Mouse (Mus musculus) stomach, embryonic 14.5 days (tissue): ENCODE measurements at regions not wholly inside any gene's neighbourhood (a gene's known extent, or its start where the extent isn't known, plus 50 kb on each side); places are given as distances from the start of the nearest gene placed in this dataset.

Source experiments
- ATAC-seq: fragments of 200-750 bp; cut with Nextera tagmentation; 2 replicates; pipeline ENCODE4 v1.8.0; 2017; ENCODE audit warnings: low read depth, moderate TSS enrichment; ENCODE audit not compliant: insufficient number of reproducible peaks, insufficient read depth, low FRiP score
- H3K27ac ChIP-seq: fragments of 300-500 bp; sonication (generic); 2 replicates; pipeline ENCODE4 v1.5.1; 2014; ENCODE audit warnings: mild to moderate bottlenecking, low read length, moderate library complexity, mixed read lengths
- H3K27me3 ChIP-seq: fragments of 300-500 bp; sonication (generic); 2 replicates; pipeline ENCODE4 v1.6.1; 2014; ENCODE audit warnings: low read length, control low read depth, mixed read lengths; ENCODE audit not compliant: control insufficient read depth, insufficient read depth
- H3K36me3 ChIP-seq: fragments of 300-500 bp; sonication (generic); 2 replicates; pipeline ENCODE4 v1.6.1; 2014; ENCODE audit warnings: mild to moderate bottlenecking, control low read depth, low read length, moderate library complexity, mixed read lengths; ENCODE audit not compliant: control insufficient read depth, insufficient read depth
- H3K4me1 ChIP-seq: fragments of 300-500 bp; sonication (generic); 2 replicates; pipeline ENCODE4 v1.6.1; 2014; ENCODE audit warnings: low read length, control low read depth, mixed read lengths; ENCODE audit not compliant: control insufficient read depth, insufficient read depth
- H3K4me2 ChIP-seq: fragments of 300-500 bp; sonication (generic); replicated peaks from 2 replicates; pipeline ENCODE4 v1.6.1; 2014; ENCODE audit warnings: low read depth, low read length, control low read depth
- H3K4me3 ChIP-seq: fragments of 300-500 bp; sonication (generic); 2 replicates; pipeline ENCODE4 v1.5.1; 2014; ENCODE audit warnings: low read depth, low read length, control low read depth
- H3K9ac ChIP-seq: fragments of 300-500 bp; sonication (generic); replicated peaks from 2 replicates; pipeline ENCODE4 v1.6.1; 2014; ENCODE audit warnings: low read depth, mild to moderate bottlenecking, control low read depth, low read length, moderate library complexity, mixed read lengths
- H3K9me3 ChIP-seq: fragments of 300-500 bp; sonication (generic); 2 replicates; pipeline ENCODE4 v1.6.1; 2016; ENCODE audit warnings: low read depth, low read length, control low read depth; ENCODE audit not compliant: control insufficient read depth
- WGBS: fragments of 180-500 bp; shearing (Covaris S2); extraction: QIAGEN DNeasy Blood & Tissue Kit; methylation state at CpG from one replicate; pipeline ENCODE4 v1.1.7; 2014; 5-methylcytosine and 5-hydroxymethylcytosine counted together

DNA sequence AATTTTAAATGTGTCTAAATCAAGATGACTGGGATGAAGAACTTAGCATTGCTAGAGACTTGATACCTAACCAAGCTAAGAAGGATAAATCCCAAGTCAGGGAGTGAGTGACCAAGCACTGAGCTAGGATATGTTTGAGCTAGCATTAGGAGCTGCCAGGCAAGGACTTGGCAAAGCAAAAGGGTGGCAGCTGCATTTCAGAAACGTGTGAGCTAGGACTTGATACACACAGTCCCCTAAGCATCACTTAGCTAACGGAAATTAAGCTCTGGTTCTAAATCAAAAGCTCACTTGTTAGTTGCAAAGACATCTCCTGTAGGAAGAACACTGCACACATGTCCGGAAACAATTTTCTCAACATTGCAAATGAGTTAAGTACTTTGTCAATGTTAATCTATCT is 308.2 kb upstream of the Mpped2 start:
- no peak for ATAC-seq
- Histone ChIP-seq H3K36me3 (no peaks in the 10 kb centered on the region), H3K4me2 (no peak overlapping the region), H3K4me1 (no peaks in the 10 kb centered on the region), H3K9me3 (no peaks in the 10 kb centered on the region), H3K4me3 (no peak overlapping the region), H3K9ac (no peak overlapping the region), H3K27me3 (no peaks in the 10 kb centered on the region), H3K27ac (no peak overlapping the region)
- WGBS = 80% methylated on average over 3 of the region's 3 CpGs

DNA sequence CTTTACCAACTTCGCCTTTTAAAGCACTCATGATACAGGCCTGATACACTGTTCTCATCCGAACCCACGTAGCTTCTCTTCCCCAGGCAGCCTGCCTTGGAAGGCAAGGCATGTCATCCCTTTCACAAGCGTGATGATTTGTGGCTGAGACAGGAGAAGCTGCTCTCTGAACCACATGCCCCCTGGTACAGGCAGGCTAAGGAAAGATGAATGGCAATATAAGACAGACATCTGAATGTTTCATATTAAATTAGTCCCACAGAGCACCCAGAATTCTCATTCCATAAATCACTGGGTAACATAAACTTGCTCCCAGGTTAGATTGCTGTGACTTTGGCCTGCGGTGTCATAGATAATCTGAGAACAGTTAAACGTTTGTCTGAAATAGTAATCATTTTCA is 280.9 kb upstream of the Mpped2 start:
- Histone ChIP-seq H3K27ac (no peak overlapping the region), H3K4me1 (no peaks in the 10 kb centered on the region), H3K9ac (no peak overlapping the region), H3K4me3 (no peak overlapping the region), H3K27me3 (no peaks in the 10 kb centered on the region), H3K36me3 (no peaks in the 10 kb centered on the region), H3K9me3 (no peaks in the 10 kb centered on the region), H3K4me2 (no peak overlapping the region)
- 35% methylated on average over 6 of the region's 6 CpGs for WGBS
- no peak for ATAC-seq

DNA sequence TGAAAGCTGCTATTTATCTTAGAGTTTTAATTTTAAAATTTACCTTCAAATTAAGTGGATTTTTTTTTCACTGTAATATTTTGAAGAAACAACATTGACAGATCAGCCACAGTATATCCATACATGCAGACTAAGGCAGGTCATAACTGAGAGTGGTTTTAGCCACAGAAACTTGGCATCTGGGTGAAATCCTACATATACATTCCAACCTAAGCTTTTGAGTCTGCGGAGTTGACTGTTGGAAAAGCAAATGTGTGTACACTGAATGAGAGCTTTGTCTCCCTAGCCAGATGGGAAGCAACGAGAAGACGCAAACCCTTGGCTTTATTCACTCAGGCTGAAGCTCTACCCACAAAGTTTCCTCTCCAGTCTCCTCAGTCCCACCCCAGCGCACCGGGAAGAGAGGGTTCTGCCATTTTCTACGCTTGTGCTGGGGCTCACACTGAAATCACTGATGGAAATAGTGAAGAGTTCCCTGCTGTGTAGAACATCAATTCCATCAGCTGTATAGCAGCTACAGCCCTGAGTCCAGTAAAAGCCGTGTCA is 277.5 kb upstream of the Mpped2 start:
- no peaks in the 10 kb centered on the region for H3K4me1 ChIP-seq
- no peak for ATAC-seq
- no peaks in the 10 kb centered on the region for H3K36me3 ChIP-seq
- 73% methylated on average over 7 of the region's 7 CpGs for WGBS
- H3K27ac ChIP-seq = no peak overlapping the region
- H3K4me3 ChIP-seq = no peak overlapping the region
- H3K9ac ChIP-seq = no peak overlapping the region
- H3K9me3 ChIP-seq = no peaks in the 10 kb centered on the region
- no peaks in the 10 kb centered on the region for H3K27me3 ChIP-seq
- no peak overlapping the region for H3K4me2 ChIP-seq

DNA sequence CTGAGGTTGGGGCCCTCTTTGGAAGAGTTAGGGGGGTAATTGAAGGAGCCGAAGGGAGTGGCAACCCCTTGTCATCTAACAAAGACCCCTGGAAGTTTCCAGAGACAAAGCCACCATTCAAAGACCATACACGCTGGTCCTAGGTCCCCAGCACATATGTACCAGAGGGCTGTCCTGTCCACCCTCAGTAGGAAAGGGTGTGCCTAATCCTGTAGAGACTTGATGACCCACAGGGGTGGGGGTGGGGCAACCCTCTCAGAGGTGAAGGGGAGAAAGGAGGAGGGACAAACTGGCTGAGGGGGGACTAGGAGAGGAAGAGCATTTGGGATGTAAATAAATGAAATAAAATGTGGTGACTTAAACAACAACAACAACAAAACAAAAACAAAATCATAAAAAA is 274.9 kb upstream of the Mpped2 start:
- Histone ChIP-seq H3K36me3 (no peaks in the 10 kb centered on the region), H3K4me3 (no peak overlapping the region)
- WGBS = 79% methylated on average over 2 of the region's 2 CpGs

DNA sequence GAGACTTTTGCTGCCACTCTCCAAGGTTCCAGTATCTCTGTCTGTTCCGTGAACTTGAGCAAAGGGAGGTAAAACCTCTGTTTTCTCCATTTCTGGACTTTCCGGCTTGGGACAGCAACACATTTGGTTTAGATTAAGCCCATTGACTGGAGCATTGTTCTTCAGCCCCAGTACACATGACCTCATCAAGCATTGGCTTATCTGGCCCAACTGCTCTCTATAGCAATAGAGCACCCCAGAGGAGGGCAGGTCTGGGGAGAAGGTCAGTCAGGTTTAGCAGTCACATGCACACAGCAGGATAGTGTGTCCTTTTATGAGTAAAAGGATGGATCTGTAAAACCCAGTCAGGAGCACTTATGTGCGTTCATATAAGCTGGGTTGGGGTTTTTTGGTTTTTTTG is 268.1 kb upstream of the Mpped2 start:
- no peak overlapping the region for H3K9ac ChIP-seq
- no peaks in the 10 kb centered on the region for H3K36me3 ChIP-seq
- H3K4me2 ChIP-seq = no peak overlapping the region
- no peak overlapping the region for H3K4me3 ChIP-seq
- no peak overlapping the region for H3K27ac ChIP-seq
- 75% methylated on average over 3 of the region's 3 CpGs for WGBS
- no peaks in the 10 kb centered on the region for H3K27me3 ChIP-seq
- no peaks in the 10 kb centered on the region for H3K4me1 ChIP-seq
- ATAC-seq = no peak
- no peaks in the 10 kb centered on the region for H3K9me3 ChIP-seq

More for the DNA sequence above, 274.9 kb upstream of the Mpped2 start:
- Histone ChIP-seq H3K9ac (no peak overlapping the region), H3K4me2 (no peak overlapping the region), H3K9me3 (no peaks in the 10 kb centered on the region), H3K4me1 (no peaks in the 10 kb centered on the region), H3K27me3 (no peaks in the 10 kb centered on the region), H3K27ac (no peak overlapping the region)
- ATAC-seq = no peak

DNA sequence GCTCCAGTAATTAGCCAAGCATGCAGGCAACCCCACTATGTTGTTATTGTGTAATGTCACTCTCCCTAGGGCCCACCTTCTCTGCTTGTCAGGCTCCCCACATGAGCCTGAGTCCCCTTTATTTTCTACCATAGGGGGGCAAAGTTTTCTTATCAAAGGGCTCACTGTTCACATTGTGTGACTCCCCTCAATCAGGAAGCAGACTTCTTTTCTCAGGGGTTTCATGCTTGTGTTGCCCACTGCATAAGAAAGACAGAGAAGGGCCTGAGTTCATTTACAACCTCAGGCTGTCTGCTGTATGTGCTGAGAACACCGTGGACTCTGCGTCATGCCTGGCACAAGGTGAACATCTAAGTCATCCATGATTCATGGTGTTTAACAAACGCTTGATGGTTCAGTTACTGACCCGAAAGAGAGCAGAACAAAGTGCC is 267.6 kb upstream of the Mpped2 start:
- H3K4me2 ChIP-seq = no peak overlapping the region
- H3K36me3 ChIP-seq = no peaks in the 10 kb centered on the region
- no peak overlapping the region for H3K4me3 ChIP-seq
- 55% methylated on average over 4 of the region's 4 CpGs for WGBS
- no peak overlapping the region for H3K27ac ChIP-seq
- no peaks in the 10 kb centered on the region for H3K27me3 ChIP-seq
- no peaks in the 10 kb centered on the region for H3K4me1 ChIP-seq
- no peak overlapping the region for H3K9ac ChIP-seq
- H3K9me3 ChIP-seq = no peaks in the 10 kb centered on the region
- no peak for ATAC-seq

DNA sequence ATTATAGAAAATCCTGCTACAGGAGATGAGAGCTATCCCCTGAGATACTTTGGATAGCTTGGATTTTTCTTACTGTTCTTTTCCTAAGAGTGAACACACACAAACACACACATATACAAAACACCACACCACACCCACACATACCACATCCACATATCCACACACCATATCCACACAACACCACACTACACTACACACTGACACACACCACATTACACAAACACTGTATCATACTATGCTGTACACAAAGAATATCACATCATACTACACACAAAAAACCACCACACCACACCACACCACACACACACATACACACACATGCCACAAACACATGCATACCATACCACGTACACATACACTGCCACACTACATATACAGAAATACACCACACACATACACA is 267.1 kb upstream of the Mpped2 start:
- 97% methylated on average over 1 of the region's 1 CpGs for WGBS
- no peak overlapping the region for H3K9ac ChIP-seq
- H3K4me3 ChIP-seq = no peak overlapping the region
- H3K9me3 ChIP-seq = no peaks in the 10 kb centered on the region
- no peak overlapping the region for H3K27ac ChIP-seq
- H3K4me2 ChIP-seq = no peak overlapping the region
- no peaks in the 10 kb centered on the region for H3K27me3 ChIP-seq
- no peaks in the 10 kb centered on the region for H3K4me1 ChIP-seq
- no peak for ATAC-seq
- no peaks in the 10 kb centered on the region for H3K36me3 ChIP-seq

DNA sequence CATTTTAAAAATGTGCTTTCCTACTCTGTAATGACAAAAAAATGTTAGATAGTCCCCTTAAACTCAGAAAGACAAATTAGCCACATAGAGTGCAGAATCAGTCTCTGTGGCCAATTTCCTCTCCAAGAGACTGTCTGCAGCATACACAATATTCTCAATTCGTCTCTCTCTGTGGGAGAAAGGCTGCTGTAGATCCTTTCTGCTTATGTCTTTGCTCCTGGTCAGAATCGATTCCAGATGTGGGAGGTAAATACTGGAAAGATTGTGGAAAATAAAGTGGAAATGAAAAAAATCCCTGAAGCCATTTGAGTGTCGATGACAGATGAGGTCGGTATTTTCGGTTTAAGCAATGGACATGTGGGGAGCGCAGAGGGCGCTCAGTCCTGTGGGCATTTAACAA is 265.8 kb upstream of the Mpped2 start:
- H3K27ac ChIP-seq = no peak overlapping the region
- WGBS = 70% methylated on average over 7 of the region's 7 CpGs

DNA sequence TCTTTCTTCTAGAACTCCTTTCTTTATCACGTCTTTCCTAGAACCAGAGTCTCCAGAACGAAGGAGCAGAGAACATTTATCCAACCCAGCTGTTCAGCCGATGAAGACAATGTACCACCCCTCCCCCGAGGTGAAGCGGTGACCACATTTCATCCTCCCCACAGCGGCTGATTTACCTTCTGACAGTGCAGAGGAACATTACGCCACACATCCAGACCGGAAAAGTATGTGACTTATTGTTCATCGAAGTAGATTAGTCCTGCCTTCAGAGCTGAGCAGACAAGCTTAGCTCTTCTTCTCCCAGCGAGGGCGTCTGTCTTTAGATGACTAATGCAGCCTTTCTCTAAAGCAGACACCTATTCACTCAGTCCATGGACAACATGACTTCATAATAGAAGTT is 264.2 kb upstream of the Mpped2 start:
- WGBS = 31% methylated on average over 11 of the region's 11 CpGs
- H3K4me3 ChIP-seq = no peak overlapping the region
- ATAC-seq = no peak
- H3K27ac ChIP-seq = no peak overlapping the region
- H3K27me3 ChIP-seq = no peaks in the 10 kb centered on the region
- H3K9me3 ChIP-seq = no peaks in the 10 kb centered on the region
- H3K36me3 ChIP-seq = no peaks in the 10 kb centered on the region
- H3K9ac ChIP-seq = no peak overlapping the region
- H3K4me2 ChIP-seq = no peak overlapping the region
- no peaks in the 10 kb centered on the region for H3K4me1 ChIP-seq

More for the DNA sequence above, 265.8 kb upstream of the Mpped2 start:
- Histone ChIP-seq H3K27me3 (no peaks in the 10 kb centered on the region), H3K9ac (no peak overlapping the region), H3K36me3 (no peaks in the 10 kb centered on the region), H3K4me1 (no peaks in the 10 kb centered on the region), H3K4me2 (no peak overlapping the region), H3K9me3 (no peaks in the 10 kb centered on the region), H3K4me3 (no peak overlapping the region)
- no peak for ATAC-seq
